Mouse (Mus musculus): Measurements from ENCODE around the gene Car15.

Gene Car15

GRCm38 (mm10) chr16:17832821-17833220 is 5.3 kb downstream of the Car15 start, which contains the start of gene B830017H08Rik:
B830017H08Rik (plus strand) TSS chr16:17833121.
- DNase-seq, result no peak

- peak in 1 of 2 experiments; percentile 43 for DNase-seq
Observed at GRCm38 (mm10) chr16:17831781-17832180, 6.4 kb downstream of the Car15 start.

GRCm38 (mm10) chr16:17830385-17831178 is 7.6 kb downstream of the Car15 start:
- peak in 1 of 2 experiments; percentile 45 for DNase-seq

- peak; percentile 55 to 60 for DNase-seq
Observed at GRCm38 (mm10) chr16:17828867-17829266, 9.3 kb downstream of the Car15 start.

GRCm38 (mm10) chr16:17828229-17828628 is 9.9 kb downstream of the Car15 start:
- DNase-seq, result no peak

GRCm38 (mm10) chr16:17826500-17826899 is 11.7 kb downstream of the Car15 start:
- DNase-seq, result no peak

- no peak for DNase-seq
Observed at GRCm38 (mm10) chr16:17816528-17816927, 21.6 kb downstream of the Car15 start.

- peak; percentile 75 to 83 for DNase-seq
Observed at GRCm38 (mm10) chr16:17815411-17816402, 22.5 kb downstream of the Car15 start.

GRCm38 (mm10) chr16:17813173-17813572 is 25.0 kb downstream of the Car15 start:
- peak in 1 of 2 experiments; percentile 58 for DNase-seq

GRCm38 (mm10) chr16:17812120-17812519 is 26.0 kb downstream of the Car15 start:
- DNase-seq, result peak in 1 of 2 experiments; percentile 60

- peak; percentile 71 to 78 for DNase-seq
Observed at GRCm38 (mm10) chr16:17809711-17810110, 28.5 kb downstream of the Car15 start.

GRCm38 (mm10) chr16:17809125-17809524 is 29.0 kb downstream of the Car15 start:
- DNase-seq, result no peak

- DNase-seq, result peak; percentile 88 to 92
Observed at GRCm38 (mm10) chr16:17807192-17808009, 30.8 kb downstream of the Car15 start.

- peak; percentile 48 to 61 for DNase-seq
Observed at GRCm38 (mm10) chr16:17806581-17807191, 31.5 kb downstream of the Car15 start.

GRCm38 (mm10) chr16:17804982-17805381 is 33.2 kb downstream of the Car15 start:
- peak in 1 of 2 experiments; percentile 12 for DNase-seq

GRCm38 (mm10) chr16:17804449-17804912 is 33.7 kb downstream of the Car15 start:
- peak; percentile 68 to 76 for DNase-seq

- DNase-seq, result peak in 1 of 2 experiments; percentile 10
Observed at GRCm38 (mm10) chr16:17803675-17804448, 34.3 kb downstream of the Car15 start.

GRCm38 (mm10) chr16:17802839-17803674 is 35.1 kb downstream of the Car15 start:
- DNase-seq, result peak; percentile 53 to 68

- DNase-seq, result no peak
Observed at GRCm38 (mm10) chr16:17802456-17802838, 35.7 kb downstream of the Car15 start.

Data from kidney, postnatal 4 days (tissue).